Mouse (Mus musculus) adrenal gland, adult (tissue): Measurements from ENCODE around the gene Agbl4.
A peak's percentile ranks its signal among the peaks of the same experiment; 100 is the strongest.

ENCODE experiments used
- DNase-seq, 2 experiments: peaks; one replicate each; pipeline ENCODE4 v3.0.0; 2022 to 2023; ENCODE audit warnings: low spot score in 1 of 2; ENCODE audit not compliant: inconsistent age in 2 of 2

The Agbl4 gene

DNA sequence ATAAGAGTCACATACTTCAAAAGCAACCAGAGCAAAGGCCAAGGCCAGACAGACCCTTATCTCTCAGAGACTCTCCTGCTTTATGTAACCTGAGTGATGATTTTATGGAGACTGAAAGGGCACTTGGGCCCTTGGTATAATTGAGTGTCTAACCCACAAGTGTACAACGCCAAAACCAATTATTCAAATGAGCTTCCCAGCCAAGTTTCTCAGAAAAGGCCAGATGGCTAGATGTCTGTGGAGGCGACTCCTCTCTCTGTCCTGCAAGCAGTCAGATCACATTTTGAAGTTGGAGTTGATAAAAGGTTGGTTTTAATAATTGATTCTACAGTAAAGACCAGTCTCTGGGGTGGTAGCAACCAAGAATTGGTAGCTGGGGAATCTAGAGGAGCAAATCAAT lies 1158.0 kb downstream of the Agbl4 start:
- DNase-seq: no peak

DNA sequence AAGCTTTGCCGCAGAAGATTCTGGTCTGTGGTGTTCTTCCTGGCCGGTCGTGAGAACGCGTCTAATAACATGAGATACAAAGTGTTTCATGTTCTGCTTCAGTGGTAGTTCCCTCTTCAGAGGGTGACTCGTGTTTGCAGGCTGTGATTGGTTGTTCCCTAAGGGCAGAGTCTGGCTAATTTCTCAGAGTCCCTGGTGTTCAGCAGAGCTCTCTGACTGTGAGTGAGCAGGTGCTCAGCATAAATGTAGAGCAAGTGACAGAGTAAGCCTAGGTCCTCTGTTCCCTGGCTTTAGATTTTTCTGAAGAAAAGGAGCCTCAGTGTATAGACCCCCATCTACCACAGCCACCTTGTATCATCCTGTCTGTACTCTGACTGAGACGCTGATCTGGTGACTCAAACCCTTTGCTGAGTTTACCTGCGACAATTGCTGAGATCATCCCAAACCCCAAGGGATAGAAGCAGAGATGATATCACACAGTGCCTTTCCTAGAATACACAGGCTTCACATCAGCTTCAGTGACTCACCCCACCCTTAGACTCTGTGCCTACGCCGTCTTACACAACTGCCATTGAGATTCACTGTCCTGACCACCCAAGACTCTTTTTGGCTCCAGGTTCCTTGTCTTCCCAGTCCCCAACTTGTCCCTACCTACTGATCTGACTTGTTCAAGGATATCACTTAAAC lies 1179.8 kb downstream of the Agbl4 start:
- DNase-seq: no peak

DNA sequence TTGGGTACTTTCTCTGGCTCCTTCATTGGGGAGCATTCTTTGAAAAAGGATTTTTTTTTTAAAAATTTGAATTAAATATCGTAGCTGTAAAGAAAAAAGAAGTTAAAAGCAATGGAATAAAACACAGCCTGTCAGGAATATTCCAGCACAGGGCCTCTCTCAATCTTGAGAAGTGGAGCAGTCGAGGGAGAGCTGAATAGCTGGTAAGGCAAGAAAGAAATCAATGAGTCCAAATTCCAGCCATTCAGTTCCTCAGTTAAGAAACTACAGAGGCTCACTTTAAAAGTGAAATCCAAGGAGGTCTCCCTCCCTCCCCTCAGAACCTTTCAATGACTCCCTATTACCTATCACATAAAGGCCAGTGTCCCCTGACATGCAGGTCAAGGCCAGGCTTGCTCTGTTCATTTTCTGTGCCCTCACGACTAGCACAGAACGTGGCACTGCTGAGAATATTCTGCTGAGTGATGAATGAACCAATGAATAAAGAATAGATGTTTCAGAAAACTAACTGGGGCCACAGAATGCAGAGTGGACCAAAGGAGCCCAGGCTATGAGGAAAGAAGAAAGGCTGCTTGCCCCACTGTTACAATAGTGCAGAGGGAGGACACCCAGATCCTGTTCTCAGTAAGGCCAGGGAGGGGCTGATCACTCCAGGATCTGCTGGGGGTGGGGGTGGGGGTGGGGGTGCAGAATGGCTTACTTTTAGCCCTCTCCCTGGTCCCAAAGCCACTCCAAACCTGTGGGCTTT lies 1181.8 kb downstream of the Agbl4 start:
- no peak for DNase-seq

DNA sequence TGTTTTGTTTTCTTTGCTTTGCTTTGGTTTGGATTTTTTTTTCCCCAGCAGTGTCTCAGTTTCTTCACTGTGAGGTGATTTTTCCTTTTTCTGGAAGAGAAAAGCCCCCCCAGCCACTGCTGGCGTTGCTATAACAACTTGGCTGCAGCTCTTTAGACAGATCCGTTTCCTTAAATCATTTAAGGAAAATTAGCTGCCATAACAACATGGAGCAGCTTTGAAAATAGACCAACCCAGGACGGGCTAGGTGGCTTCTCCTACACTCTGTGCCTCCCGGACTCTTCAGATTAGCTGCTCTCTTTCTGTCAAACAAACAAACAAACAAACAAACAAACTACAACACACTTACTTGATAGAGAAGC lies 1182.4 kb downstream of the Agbl4 start:
- DNase-seq: no peak

DNA sequence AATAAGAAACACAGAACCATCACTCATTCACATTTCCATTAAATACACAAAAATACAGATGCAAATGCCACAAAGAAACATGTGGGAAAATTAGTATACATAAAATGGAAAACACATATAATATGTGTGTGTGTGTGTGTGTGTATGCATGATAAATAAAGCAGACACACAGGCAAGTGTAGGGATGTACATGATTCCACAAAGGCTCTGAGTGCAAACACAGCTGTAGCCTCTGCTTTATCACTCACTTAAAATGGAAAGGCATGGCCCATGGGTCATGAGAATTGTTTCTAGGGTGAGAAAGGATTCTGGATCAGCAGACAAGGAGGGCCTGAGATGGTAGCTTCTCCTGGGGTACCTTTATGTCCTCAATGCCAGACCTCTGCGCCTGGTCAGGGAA lies 1182.8 kb downstream of the Agbl4 start:
- no peak for DNase-seq

DNA sequence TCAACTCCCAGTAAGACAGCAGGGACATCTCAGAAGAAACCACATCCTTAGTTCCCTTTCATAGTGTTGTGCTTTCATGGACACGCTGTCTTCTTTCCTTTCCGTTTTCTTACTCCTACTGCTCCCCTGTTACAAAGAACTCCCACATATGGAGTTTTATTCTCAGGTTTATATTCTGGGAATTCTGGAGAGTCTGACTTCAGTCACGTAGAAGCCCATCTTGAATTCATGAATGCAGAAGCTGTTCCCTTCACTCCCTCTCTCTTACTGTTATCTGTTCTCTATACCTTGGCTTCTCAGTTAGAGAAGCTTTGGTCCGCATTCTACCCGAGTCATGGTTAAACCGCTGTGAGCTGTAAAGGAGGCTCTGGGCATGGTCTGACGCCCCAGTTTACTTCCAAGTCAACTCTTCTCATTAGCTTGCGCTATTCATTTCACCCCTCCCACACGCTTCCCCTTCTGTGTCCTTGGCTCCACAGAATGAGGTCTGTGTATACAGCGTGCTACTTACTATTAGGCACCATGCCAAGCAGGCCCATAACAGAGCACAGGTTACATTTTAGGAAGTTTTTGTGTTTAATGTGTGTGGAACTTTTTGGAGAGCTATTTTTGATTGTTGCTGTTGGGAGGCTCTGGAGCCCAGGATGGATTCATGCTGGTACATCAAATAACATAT lies 1186.2 kb downstream of the Agbl4 start:
- DNase-seq: no peak

DNA sequence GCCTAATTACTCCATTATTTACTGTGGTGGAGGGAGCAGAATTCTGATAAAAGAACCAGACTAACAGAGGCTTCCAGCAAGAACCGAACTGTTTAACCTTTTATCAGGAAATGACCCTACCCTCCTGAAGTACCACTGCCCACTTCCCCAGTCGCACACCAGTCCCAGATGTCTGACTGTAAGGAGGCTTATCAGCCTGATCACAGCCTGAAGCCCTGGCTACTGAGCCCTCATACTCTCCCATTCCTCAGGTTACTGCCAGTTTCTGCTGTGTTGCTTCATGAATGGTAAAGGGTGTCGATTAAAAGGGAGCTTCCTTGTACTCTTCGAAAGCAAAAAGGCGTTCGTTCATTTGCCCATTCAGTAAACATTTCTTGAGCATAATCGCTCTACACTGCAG lies 1186.8 kb downstream of the Agbl4 start:
- DNase-seq: no peak

DNA sequence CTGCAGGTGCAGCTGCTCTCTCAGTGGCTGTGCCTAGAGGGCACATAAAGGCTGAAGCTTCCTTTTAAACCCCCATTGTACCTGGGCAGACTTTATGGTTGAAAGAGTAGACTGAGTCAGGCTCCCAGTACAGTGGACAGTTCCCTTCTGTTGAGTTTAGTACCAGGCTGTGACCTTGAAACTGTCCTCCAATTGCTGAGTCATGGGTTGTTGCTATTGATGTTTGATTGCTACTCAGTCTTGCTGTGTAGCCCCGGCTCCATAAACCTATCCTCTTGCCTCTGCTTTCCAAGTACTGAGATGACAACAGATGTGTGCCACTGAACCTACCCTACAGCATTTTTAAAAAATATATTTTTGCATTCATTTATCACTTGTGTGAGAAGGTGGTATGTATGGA lies 1190.8 kb downstream of the Agbl4 start:
- DNase-seq: peak in 1 of 2 experiments; percentile 60

DNA sequence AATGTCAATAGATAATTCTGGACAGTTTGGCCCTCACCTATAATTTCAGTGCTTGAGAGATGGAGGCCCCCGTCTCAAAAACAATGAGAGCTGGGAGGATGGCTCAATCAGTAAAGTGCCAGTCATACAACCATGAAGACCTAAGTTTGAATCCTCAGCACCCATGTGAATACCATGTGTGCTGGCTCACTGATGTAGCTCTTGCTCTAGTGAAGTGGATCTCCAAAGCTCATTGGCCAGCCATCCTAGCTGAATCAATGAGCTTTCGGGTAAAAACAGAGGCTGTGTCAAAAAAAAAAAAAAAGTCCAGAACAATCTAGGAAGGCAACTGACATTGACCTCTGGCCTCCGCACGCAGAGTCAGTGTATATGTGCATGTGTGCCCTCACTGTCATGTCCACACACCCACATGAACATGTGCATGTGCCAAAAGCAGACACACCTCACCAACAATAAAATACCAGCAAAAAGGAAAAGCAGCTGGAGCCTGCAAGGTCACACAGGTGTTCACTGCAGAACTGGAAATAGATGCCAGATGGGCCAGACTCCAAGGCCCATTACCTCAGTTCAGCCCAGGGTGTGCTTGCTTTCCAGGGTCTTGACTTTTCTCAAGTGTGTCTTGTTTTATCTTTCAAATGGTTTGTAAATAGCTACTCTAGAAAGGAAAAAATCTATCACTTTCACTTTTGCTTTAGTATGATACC lies 1192.2 kb downstream of the Agbl4 start:
- DNase-seq: no peak

DNA sequence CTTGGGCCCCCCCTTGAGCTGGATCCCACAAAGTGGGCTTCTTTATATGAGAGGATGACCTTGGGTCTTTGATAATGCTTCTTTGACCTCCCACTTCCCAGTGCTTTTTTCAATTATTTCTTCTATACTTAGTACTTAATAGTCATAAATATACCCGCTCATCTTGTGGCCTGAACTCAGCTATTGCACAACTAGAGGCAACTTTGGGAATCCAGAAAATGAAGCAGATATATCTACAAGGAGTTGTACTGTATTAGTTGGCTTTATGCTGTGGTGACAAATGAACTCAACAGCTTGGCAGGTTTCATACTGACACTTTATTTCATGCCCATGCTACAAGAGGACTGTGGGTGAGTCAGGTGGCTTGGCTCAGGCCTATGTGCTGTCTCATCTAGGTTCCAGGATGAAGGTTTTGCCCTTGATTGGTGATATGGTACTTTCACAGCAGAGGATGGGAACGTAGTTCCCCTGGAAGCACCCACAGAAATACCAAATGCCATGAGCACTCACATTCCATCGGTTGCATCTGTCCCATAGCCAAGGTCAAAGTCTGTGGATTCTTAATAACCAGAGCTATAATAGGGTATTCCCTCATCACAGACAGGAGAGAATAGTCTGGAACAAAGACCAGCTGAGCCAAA lies 1197.3 kb downstream of the Agbl4 start:
- DNase-seq: peak; percentile 23 to 65

DNA sequence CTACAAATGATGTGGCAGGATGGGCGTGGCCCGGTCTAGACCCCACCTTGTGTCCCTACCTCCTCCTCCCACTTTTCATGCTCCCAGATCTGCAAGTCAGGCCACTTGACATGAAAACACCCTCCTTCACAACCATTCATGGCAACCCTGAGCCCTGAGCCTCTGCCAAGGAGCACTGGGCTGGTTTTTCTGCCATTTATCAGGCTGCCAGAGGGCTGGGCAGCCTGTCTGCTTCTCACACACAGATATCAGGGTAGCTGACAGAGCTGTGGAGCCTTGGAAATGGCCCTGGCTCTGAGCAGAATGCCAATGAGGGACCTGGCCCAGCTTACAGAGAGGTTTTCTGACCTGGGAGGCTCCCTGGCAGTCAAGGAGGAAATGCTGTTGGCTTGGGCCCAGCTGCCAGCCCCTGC lies 1199.8 kb downstream of the Agbl4 start:
- DNase-seq: peak; percentile 27 to 84

DNA sequence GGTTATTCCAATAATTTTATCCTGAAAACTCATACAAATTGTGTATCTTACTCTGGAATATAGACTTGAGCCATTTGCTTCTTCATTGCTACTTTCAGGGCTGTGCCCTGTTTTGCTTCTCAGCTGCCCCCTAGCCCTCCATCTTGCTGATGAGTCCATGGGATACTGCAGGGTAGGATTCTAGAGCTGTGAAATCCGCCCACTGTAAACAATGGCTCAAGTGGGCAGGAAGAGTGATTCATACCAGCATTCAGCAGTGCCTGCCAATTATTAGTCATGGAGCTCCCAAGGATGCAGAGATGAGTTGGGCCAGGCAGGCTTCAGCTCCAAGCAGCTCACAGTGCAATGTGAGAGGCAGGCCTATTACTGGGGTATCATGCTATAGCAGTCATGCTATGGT lies 1200.5 kb downstream of the Agbl4 start:
- DNase-seq: peak; percentile 59 to 84

DNA sequence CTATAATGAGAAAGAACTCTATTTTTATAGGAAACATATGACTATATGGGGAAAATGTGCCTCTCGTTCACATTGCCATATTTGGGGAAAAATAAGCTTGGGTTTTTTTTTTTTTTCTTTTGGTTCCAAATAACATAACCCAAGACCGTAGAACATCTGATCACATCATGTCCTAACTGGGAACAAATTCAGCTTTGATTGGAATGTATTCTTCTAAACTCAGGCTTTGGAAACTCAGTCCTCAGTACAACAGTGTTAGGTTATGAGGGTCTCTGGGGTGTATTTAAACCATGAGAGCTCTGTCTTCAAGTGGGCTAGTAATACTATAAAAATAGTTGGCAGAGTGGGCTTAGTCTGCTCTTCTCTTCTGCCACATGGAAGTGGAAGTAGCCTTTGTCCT lies 1205.7 kb downstream of the Agbl4 start:
- no peak for DNase-seq

DNA sequence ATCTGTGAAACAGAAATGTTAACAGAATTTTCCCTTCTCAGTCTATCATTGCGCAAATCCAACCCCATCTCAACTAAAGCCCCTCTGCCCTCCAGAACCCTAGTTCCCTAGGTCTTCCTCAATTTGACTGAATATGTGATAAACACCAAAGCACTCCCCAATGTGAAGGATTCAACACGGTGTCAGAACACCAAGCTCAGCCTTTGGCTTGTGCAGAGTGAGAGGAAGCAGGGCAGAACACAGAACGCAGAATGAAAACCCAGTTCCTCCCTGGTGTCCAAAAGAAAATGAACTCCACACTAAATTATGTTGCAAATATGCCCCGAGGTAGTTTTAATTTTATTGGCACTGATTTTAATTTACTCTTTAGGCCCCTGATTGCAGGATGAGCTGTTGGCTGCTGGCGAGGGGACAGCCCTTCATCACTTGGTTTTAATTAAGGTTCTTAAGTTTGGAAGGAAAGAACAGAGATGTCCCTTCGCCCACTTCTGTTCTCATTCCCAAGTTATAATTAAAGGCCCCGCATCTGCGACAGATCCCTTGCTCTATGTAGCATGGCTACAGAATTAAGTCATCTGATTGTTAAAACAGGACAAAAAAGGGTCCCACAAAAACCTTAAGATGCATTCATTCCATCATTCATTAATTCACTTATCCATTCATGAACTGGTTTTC lies 1210.5 kb downstream of the Agbl4 start:
- no peak for DNase-seq

DNA sequence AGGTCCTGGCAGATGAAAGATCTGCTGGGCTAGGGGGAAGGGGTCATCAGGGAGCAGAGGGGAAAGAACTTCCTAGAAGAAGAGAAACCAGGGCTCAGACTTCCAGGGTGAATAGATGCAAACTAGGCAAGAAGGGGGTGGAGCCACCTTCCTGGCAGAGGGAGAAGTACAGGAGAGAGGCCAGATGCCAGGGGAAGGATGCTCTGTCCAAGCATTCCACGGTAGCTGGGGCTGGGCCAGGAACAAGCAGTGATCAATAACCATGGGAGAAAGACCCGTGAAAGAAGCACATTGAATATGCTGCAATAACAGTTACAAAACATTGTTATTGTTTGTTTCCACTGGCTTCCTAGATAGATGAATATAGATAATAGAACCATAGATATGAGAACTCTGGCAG lies 1224.4 kb downstream of the Agbl4 start:
- DNase-seq: no peak

DNA sequence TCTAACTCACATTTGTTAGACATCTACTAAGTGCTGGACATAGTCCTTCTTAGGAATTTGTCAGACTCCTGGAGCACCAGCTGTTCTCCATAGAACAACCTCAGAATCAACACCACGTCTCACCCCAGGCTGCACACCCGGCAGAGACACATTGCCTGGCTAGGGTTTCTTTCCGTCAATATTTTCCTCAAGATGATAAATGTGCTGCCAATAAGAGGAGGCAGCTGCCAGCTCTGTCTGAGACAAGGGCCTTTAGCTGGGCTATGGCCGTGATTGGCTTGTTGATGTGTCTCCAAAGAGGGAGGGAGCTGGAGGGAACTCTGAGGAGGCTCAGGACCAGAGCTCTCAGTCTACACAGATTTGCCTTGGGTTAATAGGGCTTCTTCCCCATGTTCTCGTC lies 1227.5 kb downstream of the Agbl4 start:
- DNase-seq: no peak

DNA sequence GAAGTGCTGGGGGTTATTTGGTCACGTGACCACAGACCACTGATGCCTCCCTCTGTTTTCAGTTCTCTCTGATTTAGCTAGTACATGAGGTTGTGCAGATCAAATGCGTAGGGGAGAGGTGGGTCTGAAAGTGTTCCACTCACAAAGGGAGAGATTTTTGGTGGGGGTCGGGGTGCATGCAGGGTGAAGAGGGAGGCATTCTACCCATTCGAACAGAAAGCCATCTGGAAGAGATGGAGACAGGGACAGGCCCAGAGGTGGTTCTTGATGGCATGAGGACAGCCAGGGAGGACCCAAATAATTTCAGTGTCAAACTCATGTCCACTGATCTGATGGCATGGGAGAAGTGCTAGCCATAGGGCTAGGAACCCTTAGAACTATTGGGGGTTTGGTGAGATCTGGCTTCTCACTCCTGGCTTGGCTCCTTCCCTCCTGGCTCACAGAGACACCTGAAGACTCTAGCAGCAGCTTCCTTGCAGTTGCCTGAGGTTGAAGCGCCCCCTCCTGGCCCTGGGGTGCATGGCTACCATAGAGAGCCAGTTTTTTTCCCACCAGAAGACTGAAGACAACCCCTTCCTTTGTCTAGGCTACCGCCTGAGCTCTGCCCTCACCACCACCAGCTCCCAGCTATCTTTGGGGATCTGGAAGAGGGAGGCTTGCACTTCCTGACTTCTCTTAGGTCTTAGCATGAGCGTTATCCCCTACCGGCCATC lies 1228.8 kb downstream of the Agbl4 start:
- DNase-seq: peak; percentile 62 to 91

DNA sequence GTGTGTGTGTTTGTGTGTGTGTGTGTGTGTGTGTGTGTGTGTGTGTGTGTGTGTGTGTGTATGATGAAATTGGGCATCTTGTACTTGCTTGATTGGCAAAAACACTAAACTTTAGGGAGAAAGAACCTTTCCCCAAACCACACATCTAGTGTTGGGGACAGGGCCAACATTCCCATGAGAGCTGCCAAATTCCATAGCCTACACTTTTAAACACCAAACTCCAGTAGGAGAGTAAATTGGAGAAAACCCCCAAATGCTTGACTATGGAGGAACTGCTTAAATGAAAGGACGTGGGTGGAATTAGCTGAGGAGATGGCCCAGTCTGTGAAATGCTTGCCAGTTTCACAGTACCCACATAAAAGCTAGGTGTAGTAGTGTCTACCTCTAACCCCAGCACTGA lies 1235.2 kb downstream of the Agbl4 start:
- DNase-seq: no peak

DNA sequence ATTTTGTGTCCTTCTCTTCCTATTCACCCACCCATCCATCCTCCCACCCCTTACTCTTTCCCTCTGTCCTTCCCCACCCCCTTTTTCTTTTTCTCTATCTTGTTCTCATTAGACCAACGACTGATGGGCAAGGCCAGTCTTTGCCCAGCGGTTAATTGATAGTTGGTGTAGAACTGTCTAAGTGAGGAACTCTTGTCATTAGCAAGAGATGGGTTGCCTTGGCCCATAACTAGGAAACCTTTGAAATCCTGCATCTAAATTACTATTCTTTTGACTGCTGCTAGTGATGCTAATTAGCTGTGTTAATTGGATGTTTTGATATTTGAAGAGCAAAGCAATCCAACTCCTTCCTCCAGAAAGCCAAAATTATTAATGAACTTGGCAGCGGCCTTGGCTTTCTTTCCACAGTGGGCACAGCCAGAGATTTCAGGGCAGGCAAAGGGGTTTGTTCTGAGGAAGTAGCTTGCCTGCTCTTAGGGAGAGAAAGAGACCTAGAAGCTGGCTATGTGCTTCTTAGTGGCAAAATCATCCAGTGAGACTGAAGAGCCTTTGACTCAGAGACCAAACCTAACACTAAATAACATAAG lies 1238.2 kb downstream of the Agbl4 start:
- DNase-seq: no peak
